Mouse (Mus musculus) brain, embryonic 14.5 days (tissue): Measurements from ENCODE around the gene Ccdc74a.

ENCODE experiments used
- CTCF ChIP-seq: fragments of 200-500 bp; IDR thresholded peaks from 2 replicates; pipeline ENCODE4 v1.5.1; 2012; ENCODE audit warnings: inconsistent platforms, mild to moderate bottlenecking, moderate library complexity, borderline replicate concordance; ENCODE audit not compliant: insufficient read depth, insufficient read length; ENCODE audit errors: extremely low read depth
- POLR2A ChIP-seq: fragments of 200-500 bp; IDR thresholded peaks from 2 replicates; pipeline ENCODE4 v1.6.1; 2012; ENCODE audit warnings: mild to moderate bottlenecking, inconsistent platforms, borderline replicate concordance; ENCODE audit not compliant: poor library complexity, insufficient read depth, insufficient read length, severe bottlenecking; ENCODE audit errors: extremely low read depth

DNA sequence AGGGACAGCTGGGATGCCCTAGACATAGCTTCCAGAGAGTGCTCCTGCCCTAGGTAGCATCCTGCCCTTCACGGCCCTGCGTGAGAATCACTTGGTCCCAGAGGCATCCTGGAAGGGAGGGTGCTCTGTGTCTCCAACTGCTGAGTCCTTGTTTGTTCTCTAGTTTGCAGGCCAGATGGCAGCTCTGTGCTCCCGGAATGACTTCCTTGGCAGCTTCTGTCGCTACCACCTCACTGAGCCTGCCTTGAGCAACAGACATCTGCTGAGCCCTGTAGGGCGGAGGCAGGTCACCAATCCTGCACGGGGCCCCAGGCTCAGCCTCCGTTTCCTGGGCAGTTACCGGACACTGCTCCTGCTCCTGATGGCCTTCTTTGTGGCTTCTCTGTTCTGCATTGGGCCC lies 4.0 kb upstream of the Ccdc74a start:
- TF ChIP-seq POLR2A: no peak
- no peak for TF ChIP-seq CTCF
